Mouse (Mus musculus): ENCODE results near the gene Cxcr5.

Gene Cxcr5

DNA sequence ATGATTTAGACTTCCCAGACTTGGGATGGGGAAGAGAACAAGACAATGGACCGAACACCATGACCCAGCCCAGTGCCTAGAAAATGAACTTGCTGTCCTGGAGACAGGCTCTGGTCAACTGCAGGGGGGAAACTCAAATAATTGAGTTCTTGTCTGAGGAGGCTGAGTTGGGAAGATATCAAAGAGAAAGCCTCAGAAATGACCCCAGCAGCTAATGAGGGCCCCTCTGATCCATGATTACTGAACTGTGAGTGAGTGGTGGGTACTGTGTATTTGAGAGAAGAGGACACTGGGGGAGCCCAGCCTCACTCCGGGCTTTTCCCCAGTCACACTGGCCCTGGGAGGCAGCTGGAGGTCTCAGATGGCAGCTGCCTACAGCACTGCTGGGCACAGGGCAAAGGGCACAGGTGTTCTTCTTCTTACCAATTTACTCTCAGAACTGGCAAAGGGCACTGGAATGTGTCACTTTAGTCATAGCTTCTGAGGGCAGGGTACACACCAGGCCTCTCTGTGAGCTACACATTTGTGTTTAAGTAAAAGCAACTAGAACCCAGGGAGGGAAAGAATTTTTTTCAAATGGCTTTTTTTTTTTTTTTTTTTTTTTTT lies 21.8 kb downstream of the Cxcr5 start:
- no peak for DNase-seq (ENCODE audit: extremely low spot score, low spot score)

DNA sequence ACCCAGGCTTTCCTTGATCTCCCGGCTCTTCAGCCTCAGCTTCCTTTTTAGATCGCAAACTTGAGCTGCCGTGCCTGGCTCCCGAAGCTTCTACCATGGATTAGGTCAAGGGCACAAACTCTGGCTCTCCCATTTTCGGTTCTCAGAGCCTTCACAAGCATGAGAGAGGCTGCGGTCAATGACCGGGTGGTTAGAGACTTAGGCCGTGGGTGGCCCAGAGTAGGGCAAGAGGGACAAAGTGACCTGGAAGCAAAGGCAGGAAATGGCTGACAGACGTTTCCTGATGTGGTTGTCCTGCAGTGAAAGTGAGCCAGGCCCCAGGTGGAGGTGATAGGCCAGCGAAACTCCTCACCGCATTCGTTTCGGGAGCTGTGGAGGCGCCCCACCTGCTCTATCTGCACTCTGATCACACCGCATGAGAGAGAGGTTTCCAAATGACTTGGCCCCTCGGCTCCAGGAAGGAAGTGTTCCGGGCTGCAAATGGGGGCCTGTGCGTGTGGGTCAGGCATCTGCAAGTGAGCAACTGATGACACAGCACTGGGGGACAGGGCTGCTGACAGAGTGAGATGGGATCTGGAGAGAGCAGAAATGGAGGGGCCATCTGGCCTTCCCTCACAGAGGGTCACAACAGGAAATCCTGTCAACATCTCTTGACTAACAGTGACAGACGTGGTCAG lies 23.9 kb downstream of the Cxcr5 start:
- peak; percentile 17 for DNase-seq (ENCODE audit: extremely low spot score, low spot score)

GRCm38 (mm10) chr9:44532991-44533580 lies 28.6 kb downstream of the Cxcr5 start:
- DNase-seq (ENCODE audit: extremely low spot score, low spot score), result no peak

- DNase-seq (ENCODE audit: extremely low spot score, low spot score), result no peak
Observed at GRCm38 (mm10) chr9:44528340-44528739, 33.3 kb downstream of the Cxcr5 start.

- DNase-seq (ENCODE audit: extremely low spot score, low spot score), result no peak
Observed at GRCm38 (mm10) chr9:44526337-44527112, 35.2 kb downstream of the Cxcr5 start.

DNA sequence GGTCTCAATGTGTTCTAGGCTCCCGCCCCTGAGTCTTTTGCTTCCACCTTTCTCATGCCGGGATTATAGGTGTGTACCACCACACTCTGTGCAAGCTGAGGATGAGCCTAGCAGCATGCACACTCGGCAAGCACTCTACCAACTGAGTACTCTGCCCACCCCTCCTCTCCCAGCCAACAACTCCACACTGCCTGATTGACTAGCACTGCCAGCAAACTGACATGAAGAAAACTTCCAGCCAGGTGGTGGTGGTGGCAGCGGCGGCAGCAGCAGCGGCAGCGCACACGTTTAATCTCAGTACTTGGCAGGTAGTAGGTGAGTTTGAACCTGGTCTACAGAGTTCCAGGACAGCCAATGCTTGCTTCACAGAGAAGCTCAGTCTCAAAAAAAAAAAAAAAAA lies 36.1 kb downstream of the Cxcr5 start:
- no peak for DNase-seq (ENCODE audit: extremely low spot score, low spot score)

- no peak for DNase-seq (ENCODE audit: extremely low spot score, low spot score)
Observed at GRCm38 (mm10) chr9:44525001-44525400, 36.7 kb downstream of the Cxcr5 start.

DNA sequence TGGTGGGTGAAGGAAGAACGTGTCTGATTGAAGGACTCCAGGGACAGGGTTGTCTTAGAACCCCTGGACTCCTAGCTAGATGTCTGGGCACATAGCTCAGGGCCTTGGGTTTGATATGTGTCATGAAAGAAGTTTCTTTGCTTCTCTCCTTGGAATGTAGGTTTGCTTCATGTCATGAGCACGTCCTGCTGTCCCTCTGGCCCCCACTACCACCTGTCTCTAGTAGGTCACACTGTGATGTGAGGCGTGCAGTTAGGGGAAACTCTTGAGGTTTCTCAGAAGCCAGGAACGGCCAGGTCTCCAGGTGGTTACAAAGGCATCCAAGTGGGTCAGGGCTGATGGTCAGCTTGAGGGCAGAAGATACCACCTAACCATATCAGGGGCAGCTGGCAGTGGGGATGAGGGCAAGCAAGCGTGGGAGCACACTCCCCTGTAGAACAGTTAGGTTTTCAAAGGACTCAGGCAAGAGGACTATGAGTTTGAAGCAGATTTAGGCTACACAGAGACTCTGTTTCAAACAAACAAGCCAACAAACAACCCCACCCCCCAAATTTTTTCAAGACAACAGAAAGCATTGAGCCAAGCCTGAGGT lies 37.3 kb downstream of the Cxcr5 start:
- no peak for DNase-seq (ENCODE audit: extremely low spot score, low spot score)

DNA sequence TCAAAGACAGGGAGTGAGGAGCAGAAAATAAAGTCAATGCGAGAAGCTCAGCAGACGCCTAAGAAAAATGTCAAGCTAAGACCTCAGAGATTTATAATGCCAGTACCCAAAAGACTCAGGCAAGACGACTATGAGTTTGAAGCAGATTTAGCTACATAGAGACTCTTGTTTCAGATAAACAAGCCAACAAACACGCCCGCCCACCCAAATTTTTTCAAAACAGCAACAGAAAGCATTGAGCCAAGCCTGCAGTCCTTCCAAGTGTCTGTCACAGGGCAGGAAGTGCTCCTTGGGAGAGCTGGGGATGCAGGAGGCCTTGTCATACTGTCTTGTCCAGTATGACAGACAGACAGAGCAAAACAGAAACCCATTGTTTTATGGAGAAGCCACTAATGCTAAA lies 38.0 kb downstream of the Cxcr5 start:
- DNase-seq (ENCODE audit: extremely low spot score, low spot score), result no peak

DNA sequence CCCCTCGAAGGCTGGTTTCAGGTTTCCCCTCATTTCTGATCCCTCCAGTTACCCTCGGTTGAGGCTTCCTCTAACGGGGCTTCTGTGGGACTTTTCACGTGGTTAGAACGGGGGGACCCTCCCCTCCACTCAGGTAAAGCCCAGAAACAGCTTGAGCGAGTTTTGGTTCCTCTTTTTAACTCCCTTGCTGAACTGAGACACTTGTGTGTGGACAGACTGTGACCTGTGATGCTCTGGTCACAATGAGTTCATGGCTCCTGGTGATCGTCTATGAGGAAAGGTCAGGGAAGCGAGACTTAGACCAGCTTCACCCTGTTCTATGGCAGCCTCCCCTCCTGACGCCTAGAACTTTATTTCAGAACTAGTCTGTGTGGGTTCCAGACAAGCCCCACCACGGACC lies 39.8 kb downstream of the Cxcr5 start:
- no peak for DNase-seq (ENCODE audit: extremely low spot score, low spot score)

DNA sequence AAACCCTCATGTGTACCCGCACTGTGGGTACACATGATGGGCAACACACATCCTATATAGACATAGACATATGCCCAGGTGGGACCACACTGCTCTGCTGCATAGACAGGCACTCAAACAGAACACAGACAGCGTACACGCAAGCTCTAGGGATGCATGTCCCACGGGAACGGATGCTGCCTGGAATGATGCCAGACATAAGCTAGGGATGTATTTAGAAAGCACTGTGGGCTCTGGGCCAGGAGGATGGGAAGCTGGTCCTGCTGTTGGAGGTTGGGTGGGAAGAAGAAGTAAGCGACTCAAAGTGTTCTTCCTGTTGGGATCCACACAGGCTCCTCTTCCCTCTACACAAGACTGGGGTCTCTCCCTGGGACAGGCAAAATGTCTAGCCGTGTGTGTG lies 43.6 kb downstream of the Cxcr5 start:
- DNase-seq (ENCODE audit: extremely low spot score, low spot score), result no peak

DNA sequence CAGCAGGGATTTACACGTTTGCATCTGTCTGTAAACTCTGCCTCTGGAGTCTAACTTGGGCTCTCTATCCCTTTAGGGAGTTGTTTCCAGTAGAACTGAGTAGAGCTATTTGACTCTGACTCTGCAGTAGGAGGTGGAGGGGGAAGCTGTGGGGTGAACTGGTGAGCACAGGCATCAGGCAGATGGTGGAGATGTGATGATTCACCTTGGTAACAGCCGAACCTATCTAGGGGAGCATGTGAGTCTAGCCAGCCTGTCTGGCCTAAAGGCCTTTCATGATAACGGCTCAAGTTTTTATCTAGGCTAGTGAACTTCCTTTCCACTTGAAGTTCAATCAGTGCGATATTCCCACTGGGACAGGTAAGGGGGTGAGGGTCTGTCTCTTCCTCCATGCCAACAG lies 44.3 kb downstream of the Cxcr5 start:
- DNase-seq (ENCODE audit: extremely low spot score, low spot score), result no peak

DNA sequence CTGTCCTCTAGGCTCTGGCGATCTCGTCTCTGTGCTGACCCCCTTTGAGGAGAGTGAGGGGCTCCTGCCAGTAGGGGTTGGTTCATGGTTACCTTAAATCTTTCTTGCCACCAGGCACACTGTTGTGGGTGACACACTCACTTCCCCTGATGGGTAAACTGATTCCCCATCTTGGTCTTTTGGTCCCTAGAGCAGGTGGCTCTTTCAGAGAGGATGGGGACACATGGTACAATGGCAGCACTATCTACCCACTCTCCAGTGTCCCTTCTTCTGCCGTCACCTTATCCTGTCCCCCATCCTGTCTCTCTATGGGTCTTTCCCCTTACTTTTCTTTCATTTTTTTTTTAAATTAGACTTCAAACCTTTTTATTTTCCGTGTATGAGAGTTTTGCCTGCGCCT lies 45.8 kb downstream of the Cxcr5 start:
- DNase-seq (ENCODE audit: extremely low spot score, low spot score), result no peak

GRCm38 (mm10) chr9:44515131-44515751 lies 46.4 kb downstream of the Cxcr5 start:
- DNase-seq (ENCODE audit: extremely low spot score, low spot score), result no peak

DNA sequence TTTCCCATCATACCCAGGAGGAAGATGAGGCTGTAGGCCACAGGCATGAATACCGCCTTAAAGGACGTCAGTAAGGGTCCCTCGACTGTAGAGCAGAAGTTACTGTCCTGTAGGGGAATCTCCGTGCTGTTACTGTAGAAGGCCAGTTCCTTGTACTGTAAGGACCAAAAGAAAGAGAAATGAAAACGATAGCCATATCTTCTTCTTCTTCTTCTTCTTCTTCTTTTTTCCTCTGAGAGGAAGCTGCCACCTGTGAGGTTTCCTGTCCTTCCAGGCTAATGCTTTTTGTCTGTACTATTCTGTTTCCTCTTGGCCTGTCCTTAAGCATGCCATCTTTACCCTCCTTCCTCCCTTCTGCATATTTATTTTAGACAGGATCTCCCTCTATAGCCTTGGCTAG lies 47.5 kb downstream of the Cxcr5 start:
- no peak for DNase-seq (ENCODE audit: extremely low spot score, low spot score)

DNA sequence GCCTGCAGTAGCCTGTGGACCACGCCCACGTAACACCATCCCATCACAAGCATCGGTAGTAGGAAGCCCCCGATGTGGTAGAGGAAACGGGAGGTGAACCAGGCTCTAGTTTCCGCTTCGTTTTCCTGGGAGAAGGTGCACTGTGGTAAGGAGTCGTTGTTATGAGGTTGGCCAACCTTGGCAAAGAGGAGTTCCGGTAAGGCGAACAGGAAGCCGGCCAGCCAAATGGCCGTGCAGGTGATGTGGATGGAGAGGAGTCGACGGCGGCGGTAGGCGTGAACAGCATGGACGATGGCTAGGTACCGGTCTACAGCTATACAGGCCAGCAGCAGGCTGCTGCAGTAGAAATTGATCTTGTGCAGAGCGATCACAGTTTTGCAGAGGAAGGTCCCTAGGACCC lies 48.1 kb downstream of the Cxcr5 start:
- no peak for DNase-seq (ENCODE audit: extremely low spot score, low spot score)

GRCm38 (mm10) chr9:44513121-44513520 lies 48.6 kb downstream of the Cxcr5 start:
- DNase-seq (ENCODE audit: extremely low spot score, low spot score), result no peak

DNA sequence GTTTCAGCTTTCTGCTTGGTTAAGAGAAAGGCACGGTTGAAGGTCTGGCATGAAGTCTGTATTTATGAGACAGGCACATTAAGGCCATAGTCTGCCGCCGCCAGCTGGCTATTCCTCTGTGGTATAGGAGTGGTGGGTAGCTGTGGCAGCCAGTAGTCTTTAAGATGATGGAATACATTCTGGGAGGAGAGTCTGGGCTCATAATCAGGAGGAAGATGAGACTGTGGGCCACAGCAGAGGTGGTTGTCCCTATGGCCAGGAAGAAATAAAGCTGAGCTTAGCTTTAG lies 49.0 kb downstream of the Cxcr5 start:
- DNase-seq (ENCODE audit: extremely low spot score, low spot score), result no peak

GRCm38 (mm10) chr9:44511935-44512716 lies 49.6 kb downstream of the Cxcr5 start:
- no peak for DNase-seq (ENCODE audit: extremely low spot score, low spot score)

GRCm38 (mm10) chr9:44510872-44511601 lies 50.6 kb downstream of the Cxcr5 start:
- DNase-seq (ENCODE audit: extremely low spot score, low spot score), result no peak

All from neural tube, embryonic 10.5 days (tissue).